Mouse (Mus musculus): ENCODE results near the gene Ddx5.
A peak's percentile ranks its signal among the peaks of the same experiment; 100 is the strongest.
"Not testable (repeated sequence)": the region's sequence is repeated elsewhere in the genome, so short reads cannot be mapped to it uniquely, and the experiment has no call there.

The Ddx5 gene

GRCm38 (mm10) chr11:106789649-106790048 is 664 bp upstream of the Ddx5 start:
- ATAC-seq (ENCODE audit: low TSS enrichment): 0 out of 2 replicates have a peak, but pooled peaks have one; percentile 1

- ATAC-seq (ENCODE audit: low TSS enrichment): peak; percentile 51
Measured at GRCm38 (mm10) chr11:106788026-106788774, 785 bp downstream of the Ddx5 start.

- ATAC-seq (ENCODE audit: low TSS enrichment): peak; percentile 42
Measured at GRCm38 (mm10) chr11:106787131-106788025, 1.6 kb downstream of the Ddx5 start.

GRCm38 (mm10) chr11:106785043-106785442 is 3.9 kb downstream of the Ddx5 start:
- ATAC-seq (ENCODE audit: low TSS enrichment): no peak

GRCm38 (mm10) chr11:106784476-106784875 is 4.5 kb downstream of the Ddx5 start:
- no peak for ATAC-seq (ENCODE audit: low TSS enrichment)

- ATAC-seq (ENCODE audit: low TSS enrichment): no peak
Measured at GRCm38 (mm10) chr11:106782841-106783764, 5.9 kb downstream of the Ddx5 start.

GRCm38 (mm10) chr11:106782271-106782670 is 6.7 kb downstream of the Ddx5 start:
- ATAC-seq (ENCODE audit: low TSS enrichment): not testable (repeated sequence)

GRCm38 (mm10) chr11:106780590-106781220 is 8.3 kb downstream of the Ddx5 start:
- no peak for ATAC-seq (ENCODE audit: low TSS enrichment)

- no peak for ATAC-seq (ENCODE audit: low TSS enrichment)
Measured at GRCm38 (mm10) chr11:106780089-106780425, 8.9 kb downstream of the Ddx5 start.

- ATAC-seq (ENCODE audit: low TSS enrichment): peak; percentile 98
Measured at GRCm38 (mm10) chr11:106779388-106780088, 9.4 kb downstream of the Ddx5 start, which contains the start of gene Polg2. Gene Polg2, minus strand, starts transcription at chr11:106779537.

GRCm38 (mm10) chr11:106778589-106779387 is 10.2 kb downstream of the Ddx5 start:
- peak; percentile 66 for ATAC-seq (ENCODE audit: low TSS enrichment)

GRCm38 (mm10) chr11:106778132-106778531 is 10.9 kb downstream of the Ddx5 start:
- no peak for ATAC-seq (ENCODE audit: low TSS enrichment)

- ATAC-seq (ENCODE audit: low TSS enrichment): no peak
Measured at GRCm38 (mm10) chr11:106777395-106777794, 11.6 kb downstream of the Ddx5 start.

- ATAC-seq (ENCODE audit: low TSS enrichment): no peak
Measured at GRCm38 (mm10) chr11:106776960-106777359, 12.0 kb downstream of the Ddx5 start.

GRCm38 (mm10) chr11:106773061-106773460 is 15.9 kb downstream of the Ddx5 start:
- no peak for ATAC-seq (ENCODE audit: low TSS enrichment)

- ATAC-seq (ENCODE audit: low TSS enrichment): no peak
Measured at GRCm38 (mm10) chr11:106770195-106770974, 18.6 kb downstream of the Ddx5 start.

GRCm38 (mm10) chr11:106767516-106767915 is 21.5 kb downstream of the Ddx5 start:
- no peak for ATAC-seq (ENCODE audit: low TSS enrichment)

- ATAC-seq (ENCODE audit: low TSS enrichment): no peak
Measured at GRCm38 (mm10) chr11:106766611-106767162, 22.3 kb downstream of the Ddx5 start.

- no peak for ATAC-seq (ENCODE audit: low TSS enrichment)
Measured at GRCm38 (mm10) chr11:106762800-106763185, 26.2 kb downstream of the Ddx5 start.

All from frontal cortex, adult (tissue).